Mouse (Mus musculus): ENCODE results near the gene Spon1. TPM values are rescaled to one million over a fixed set of nuclear protein-coding genes. Genes with fewer than 3 reads are reported as not detected.

Spon1 gene
- total and polyA plus RNA-seq, 3 experiments, result not detected

- no peak for TF ChIP-seq ZMIZ1 (IDR thresholded peaks at IDR 0.05; ENCODE audit: low read depth, low read length)
Measured at GRCm38 (mm10) chr7:114016001-114016949, 250.5 kb downstream of the Spon1 start (continued).

- no peak for DNase-seq (ENCODE audit: low read depth, low spot score)
- Histone ChIP-seq H3K4me3 (ENCODE audit: control insufficient read depth in 1 of 2, insufficient read depth in 1 of 2, low read depth in 2 of 2, low read length in 2 of 2) (no peak overlapping the region), H3K9me3 (replicated peaks; ENCODE audit: insufficient read depth, low read length) (no peaks in the 10 kb centered on the region), H3K9ac (ENCODE audit: control insufficient read depth, low read depth, low read length, poor library complexity, severe bottlenecking) (no peak overlapping the region), H3K79me2 (ENCODE audit: control insufficient read depth, insufficient read depth, low read length, poor library complexity) (no peaks in the 10 kb centered on the region), H3K27ac (ENCODE audit: control insufficient read depth, low read depth, low read length) (no peak overlapping the region), H3K4me1 (ENCODE audit: control insufficient read depth in 1 of 2, insufficient read depth in 2 of 2, low read length in 2 of 2) (no peaks in the 10 kb centered on the region), H3K36me3 (ENCODE audit: control insufficient read depth in 1 of 2, insufficient read depth in 2 of 2, low read length in 2 of 2) (no peaks in the 10 kb centered on the region), H3K27me3 (ENCODE audit: control insufficient read depth in 1 of 2, insufficient read depth in 2 of 2, low read length in 2 of 2) (no peaks in the 10 kb centered on the region)
- TF ChIP-seq ZKSCAN1 (IDR thresholded peaks at IDR 0.05; ENCODE audit: low read depth, low read length) (no peak), TAL1 (IDR thresholded peaks at IDR 0.05; ENCODE audit: low read length) (no peak), HCFC1 (IDR thresholded peaks at IDR 0.05; ENCODE audit: low read depth, low read length) (no peak), GATA1 (IDR thresholded peaks at IDR 0.05; ENCODE audit: low read depth, low read length) (no peak), UBTF (IDR thresholded peaks at IDR 0.05; ENCODE audit: borderline replicate concordance, insufficient read depth, low read depth, low read length) (no peak), KAT2A (conservative IDR thresholded peaks at IDR 0.05; ENCODE audit: low read depth, low read length) (no peak), SIN3A (IDR thresholded peaks at IDR 0.05; ENCODE audit: low read length) (no peak), ZC3H11A (IDR thresholded peaks at IDR 0.05; ENCODE audit: low read depth, low read length) (no peak), POLR2AphosphoS5 (IDR thresholded peaks at IDR 0.05; ENCODE audit: borderline replicate concordance, low read depth, low read length) (no peak), ZNF384 (IDR thresholded peaks at IDR 0.05; ENCODE audit: low read depth, low read length) (no peak), MYB (IDR thresholded peaks at IDR 0.05; ENCODE audit: low read depth, low read length) (no peak), GABPA (IDR thresholded peaks at IDR 0.05; ENCODE audit: low read depth, low read length) (no peak), MAX (IDR thresholded peaks at IDR 0.05; ENCODE audit: low read length) (no peak), MEF2A (IDR thresholded peaks at IDR 0.05; ENCODE audit: extremely low read depth, insufficient replicate concordance, low read depth, low read length, poor library complexity, severe bottlenecking) (no peak), CHD2 (IDR thresholded peaks at IDR 0.05; ENCODE audit: low read length) (no peak), RAD21 (IDR thresholded peaks at IDR 0.05; ENCODE audit: low read depth, low read length) (no peak)
Measured at GRCm38 (mm10) chr7:114018861-114019260, 253.1 kb downstream of the Spon1 start.

Data from MEL (cell line).